In the genomic region with DNA sequence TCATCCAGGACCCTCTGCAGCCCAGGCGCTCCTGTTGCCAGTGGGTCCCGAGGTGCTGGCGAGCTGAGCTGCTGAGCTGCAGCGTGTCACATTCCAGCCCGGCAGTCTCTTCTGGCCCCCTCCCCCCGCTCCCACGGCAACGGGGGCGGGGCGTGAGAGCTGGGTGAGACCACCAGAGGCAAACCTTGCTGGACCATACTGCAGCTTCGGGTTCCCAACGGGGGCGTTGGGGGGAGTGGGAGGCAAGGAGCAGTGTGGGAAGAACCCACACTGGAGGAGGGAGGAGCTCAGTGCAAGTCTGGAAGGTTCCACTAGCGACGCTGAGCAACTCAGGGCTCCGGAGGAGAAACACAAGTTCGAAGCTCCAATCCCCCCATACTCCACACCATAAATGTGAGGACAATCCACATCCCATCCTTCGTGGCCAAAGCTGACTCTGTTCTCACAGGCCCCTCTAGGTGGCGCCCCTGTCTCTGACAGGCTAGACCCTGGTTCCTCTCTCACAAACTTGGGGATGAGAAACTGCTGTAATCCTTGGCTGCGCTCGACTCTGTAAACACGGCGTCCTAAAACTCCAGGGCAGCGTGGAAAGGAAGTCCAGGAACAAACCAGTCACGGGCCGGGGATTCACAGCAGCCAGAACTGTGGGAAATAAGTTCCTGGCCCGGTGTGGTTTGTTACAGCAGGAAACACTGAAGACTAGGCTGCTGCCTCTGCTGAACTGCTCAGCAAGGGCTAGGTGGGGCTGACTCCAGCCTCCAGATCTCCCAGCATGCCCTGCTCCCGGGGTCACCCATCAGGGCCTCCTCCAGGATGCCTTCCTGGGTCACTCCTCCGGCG, we compare ENCODE assay signal across 1 mouse cellular context.
TF ChIP-seq lines count a peak whose summit lies in the region.

No protein-coding gene starts in this region.

TF ChIP-seq in CH12.LX, 34 proteins besides CTCF, POLR2A, EP300 and RAD21 (continued from another document):
- no peak for TF ChIP-seq ELF1 (IDR thresholded peaks at IDR 0.05; ENCODE audit: low read depth, low read length)
- TF ChIP-seq TBP (conservative IDR thresholded peaks at IDR 0.05; ENCODE audit: low read depth, low read length): 0 out of 2 replicates have a peak, but pooled peaks have one; percentile 42
- no peak for TF ChIP-seq CHD1 (IDR thresholded peaks at IDR 0.05; ENCODE audit: low read depth, low read length)
- TF ChIP-seq PAX5 (IDR thresholded peaks at IDR 0.05; ENCODE audit: low read length): no peak
- TF ChIP-seq MAZ (IDR thresholded peaks at IDR 0.05; ENCODE audit: low read depth, low read length): no peak
- TF ChIP-seq HCFC1 (IDR thresholded peaks at IDR 0.05; ENCODE audit: low read depth, low read length): peak; percentile 31; the same call in 1 of the 2 replicates
- TF ChIP-seq NELFE (IDR thresholded peaks at IDR 0.05; ENCODE audit: low read depth, low read length): no peak
- no peak for TF ChIP-seq MAX (IDR thresholded peaks at IDR 0.05; ENCODE audit: low read length)
- peak; percentile 45; the same call in 1 of the 2 replicates for TF ChIP-seq SMC3 (IDR thresholded peaks at IDR 0.05; ENCODE audit: low read depth, low read length)
- TF ChIP-seq JUND (conservative IDR thresholded peaks at IDR 0.05; ENCODE audit: low read depth, low read length): no peak
- peak; percentile 38; the same call in 1 of the 2 replicates for TF ChIP-seq MXI1 (IDR thresholded peaks at IDR 0.05; ENCODE audit: low read depth, low read length)
